In the genomic region with DNA sequence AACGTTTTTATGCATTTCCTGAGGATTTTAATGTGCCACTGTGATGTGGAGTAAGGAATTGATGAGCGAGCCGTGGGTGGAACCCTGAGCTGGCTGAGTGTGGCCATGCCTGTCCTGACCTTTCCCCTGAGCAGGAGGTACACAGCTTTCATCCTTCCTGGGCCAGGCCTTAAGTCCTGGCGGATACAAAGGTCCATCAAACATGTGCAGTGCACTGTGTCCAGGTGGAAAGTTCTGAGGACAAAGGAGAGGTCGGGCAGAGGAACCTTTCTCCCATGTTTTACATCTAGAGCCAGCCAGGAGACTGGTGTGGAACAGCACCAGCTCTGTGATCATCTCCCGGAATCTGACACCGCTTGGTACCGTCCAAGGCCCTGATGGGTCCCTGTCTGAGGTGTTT, we compare ENCODE assay signal across 22 mouse cellular contexts. TPM values are rescaled to one million over a fixed set of nuclear protein-coding genes. Genes with fewer than 3 reads are reported as not detected.
DNase-seq lines count a peak whose midpoint lies in the region; ATAC-seq lines count a peak whose summit lies in the region.
"Had no signal": no experiment of that assay in that cellular context is flagged by ENCODE, and none has a peak within 500 bp of the region (broad histone marks: within the 10 kb centered on the region; RNA-seq: fewer than 3 reads in every experiment).

No protein-coding gene starts in this region.

- H3K4me2 ChIP-seq in intestine, embryonic 16.5 days (ENCODE audit: low read depth, low read length): no peak overlapping the region
- H3K4me2 ChIP-seq in intestine, embryonic 15.5 days (replicated peaks): no peak overlapping the region
- no peak overlapping the region for H3K4me2 ChIP-seq in liver, embryonic 16.5 days (ENCODE audit: low read depth, low read length)
- H3K4me2 ChIP-seq in liver, embryonic 12.5 days: no peak overlapping the region
- H3K4me2 ChIP-seq: embryonic facial prominence, embryonic 15.5 days; hindbrain, embryonic 14.5 days; limb, embryonic 12.5 days; midbrain, embryonic 12.5 days had no signal

- DNase-seq in kidney, postnatal 36 days: peak; percentile 71 to 86
- no peak for DNase-seq in midbrain, embryonic 10.5 days (ENCODE audit: low spot score)
- no peak for DNase-seq in adipocyte (ENCODE audit: low spot score)
- DNase-seq in gastrocnemius, adult 18-20 months (ENCODE audit: low spot score): no peak
- DNase-seq: adrenal gland, postnatal 14 days; cerebellum, adult 9-10 months; gastrocnemius, postnatal 36 days; heart, postnatal 4 days; lung, adult 18-20 months; lung, postnatal 10 days; thymus, adult 2 months had no signal

- ATAC-seq in intestine, embryonic 16.5 days: no peak
- no peak for ATAC-seq in intestine, embryonic 15.5 days
- ATAC-seq in liver, embryonic 16.5 days (ENCODE audit: low read depth): 0 out of 2 replicates have a peak, but pooled peaks have one; percentile 19
- ATAC-seq in liver, embryonic 12.5 days: no peak
- ATAC-seq: forebrain, embryonic 16.5 days; inflammation-experienced regulatory T-cells, adult 6 months had no signal

- no peak overlapping the region for H3K9ac ChIP-seq in intestine, embryonic 16.5 days (ENCODE audit: low read depth, low read length)
- H3K9ac ChIP-seq in intestine, embryonic 15.5 days: no peak overlapping the region
- no peak overlapping the region for H3K9ac ChIP-seq in liver, embryonic 16.5 days (ENCODE audit: low read depth, low read length)
- no peak overlapping the region for H3K9ac ChIP-seq in liver, embryonic 12.5 days
- H3K9ac ChIP-seq: embryonic facial prominence, embryonic 15.5 days; hindbrain, embryonic 14.5 days; limb, embryonic 12.5 days; midbrain, embryonic 12.5 days had no signal

- peaks cover 4% of the 10 kb centered on the region; the same call in 1 of the 2 replicates for H3K36me3 ChIP-seq in intestine, embryonic 16.5 days (ENCODE audit: control insufficient read depth, insufficient read depth, low read length)
- peaks cover 12% of the 10 kb centered on the region for H3K36me3 ChIP-seq in intestine, embryonic 15.5 days
- peaks cover 3% of the 10 kb centered on the region; the same call in 1 of the 2 replicates for H3K36me3 ChIP-seq in liver, embryonic 16.5 days (ENCODE audit: control insufficient read depth, insufficient read depth)
- H3K36me3 ChIP-seq in liver, embryonic 12.5 days: peaks cover 40% of the 10 kb centered on the region
- peaks cover 34% of the 10 kb centered on the region for H3K36me3 ChIP-seq in midbrain, embryonic 10.5 days

- no peak overlapping the region for H3K4me3 ChIP-seq in intestine, embryonic 16.5 days (ENCODE audit: low read length)
- H3K4me3 ChIP-seq in intestine, embryonic 15.5 days (replicated peaks): no peak overlapping the region
- no peak overlapping the region for H3K4me3 ChIP-seq in liver, embryonic 16.5 days (ENCODE audit: low read depth, low read length)
- H3K4me3 ChIP-seq in liver, embryonic 12.5 days: no peak overlapping the region
- no peak overlapping the region for H3K4me3 ChIP-seq in midbrain, embryonic 10.5 days
- H3K4me3 ChIP-seq: embryonic facial prominence, embryonic 15.5 days; limb, embryonic 12.5 days; midbrain, embryonic 12.5 days had no signal

- 0 out of 2 replicates have a peak, but pooled peaks cover 3% of the 10 kb centered on the region for H3K9me3 ChIP-seq in intestine, embryonic 16.5 days (ENCODE audit: control insufficient read depth, low read length)
- H3K9me3 ChIP-seq in intestine, embryonic 15.5 days: no peaks in the 10 kb centered on the region
- no peaks in the 10 kb centered on the region for H3K9me3 ChIP-seq in liver, embryonic 16.5 days (replicated peaks; ENCODE audit: control insufficient read depth, low read length)
- no peaks in the 10 kb centered on the region for H3K9me3 ChIP-seq in liver, embryonic 12.5 days (replicated peaks)
- no peaks in the 10 kb centered on the region for H3K9me3 ChIP-seq in midbrain, embryonic 10.5 days (replicated peaks)
- H3K9me3 ChIP-seq: embryonic facial prominence, embryonic 15.5 days; limb, embryonic 12.5 days; midbrain, embryonic 12.5 days had no signal

- H3K4me1 ChIP-seq in intestine, embryonic 16.5 days (ENCODE audit: control insufficient read depth, insufficient read depth, low read length): peaks cover 6% of the 10 kb centered on the region; the same call in 1 of the 2 replicates
- H3K4me1 ChIP-seq in intestine, embryonic 15.5 days (replicated peaks): 0 out of 2 replicates have a peak, but pooled peaks cover 5% of the 10 kb centered on the region
- peaks cover 3% of the 10 kb centered on the region; the same call in 1 of the 2 replicates for H3K4me1 ChIP-seq in liver, embryonic 16.5 days (ENCODE audit: control insufficient read depth, low read depth, low read length)
- H3K4me1 ChIP-seq in liver, embryonic 12.5 days: peaks cover 22% of the 10 kb centered on the region; the same call in 1 of the 2 replicates
- no peaks in the 10 kb centered on the region for H3K4me1 ChIP-seq in midbrain, embryonic 10.5 days
- H3K4me1 ChIP-seq: limb, embryonic 12.5 days; midbrain, embryonic 12.5 days had no signal

- WGBS in intestine, embryonic 16.5 days: 77% methylated on average over 8 of the region's 8 CpGs
- 80% methylated on average over 8 of the region's 8 CpGs for WGBS in intestine, embryonic 15.5 days
- WGBS in liver, embryonic 16.5 days (ENCODE audit: insufficient replicate concordance): 67% methylated on average over 8 of the region's 8 CpGs
- WGBS in liver, embryonic 12.5 days (ENCODE audit: insufficient replicate concordance): 73% methylated on average over 8 of the region's 8 CpGs
- WGBS in midbrain, embryonic 10.5 days: 87% methylated on average over 8 of the region's 8 CpGs

- H3K27me3 ChIP-seq in intestine, embryonic 16.5 days (replicated peaks; ENCODE audit: control insufficient read depth, insufficient read depth, low read length): no peaks in the 10 kb centered on the region
- no peaks in the 10 kb centered on the region for H3K27me3 ChIP-seq in intestine, embryonic 15.5 days (replicated peaks)
- H3K27me3 ChIP-seq in liver, embryonic 16.5 days (ENCODE audit: control insufficient read depth, insufficient read depth, low read depth, low read length): no peaks in the 10 kb centered on the region
- H3K27me3 ChIP-seq in liver, embryonic 12.5 days (replicated peaks): no peaks in the 10 kb centered on the region
- no peaks in the 10 kb centered on the region for H3K27me3 ChIP-seq in midbrain, embryonic 10.5 days (ENCODE audit: low read depth, poor library complexity, severe bottlenecking)
- H3K27me3 ChIP-seq: embryonic facial prominence, embryonic 15.5 days; limb, embryonic 12.5 days; midbrain, embryonic 12.5 days had no signal

- peak overlapping the region; percentile 54; the same call in 1 of the 2 replicates for H3K27ac ChIP-seq in intestine, embryonic 16.5 days (ENCODE audit: low read length)
- H3K27ac ChIP-seq in intestine, embryonic 15.5 days: no peak overlapping the region; the same call in 1 of the 2 replicates
- 0 out of 2 replicates have a peak overlapping the region, but pooled peaks have one; percentile 20 for H3K27ac ChIP-seq in liver, embryonic 16.5 days (ENCODE audit: low read length)
- H3K27ac ChIP-seq in liver, embryonic 12.5 days: no peak overlapping the region
- no peak overlapping the region for H3K27ac ChIP-seq in midbrain, embryonic 10.5 days (replicated peaks)
- H3K27ac ChIP-seq: embryonic facial prominence, embryonic 15.5 days; hindbrain, embryonic 14.5 days; limb, embryonic 12.5 days; midbrain, embryonic 12.5 days had no signal

RNA-seq across cellular contexts. Expression of gene Acox1, which starts 10.4 kb away (rescaled TPM):
- 85.5 and 104 TPM in 2 replicates for polyA plus RNA-seq in intestine, embryonic 16.5 days (2015; fragmentation: Nextera tagmentation; extraction: Ambion mirVana)
- 56.9 and 59.4 TPM in 2 replicates for polyA plus RNA-seq in intestine, embryonic 15.5 days (2015; fragmentation: Nextera tagmentation; extraction: Ambion mirVana)
- 54.7 and 73.7 TPM in 2 replicates for polyA plus RNA-seq in liver, embryonic 16.5 days (2015; fragmentation: Nextera tagmentation; extraction: Ambion mirVana)
- polyA plus RNA-seq in liver, embryonic 12.5 days (2016; fragmentation: Nextera tagmentation; extraction: Ambion mirVana): 15.3 and 19.7 TPM in 2 replicates
- polyA plus RNA-seq in midbrain, embryonic 10.5 days (2016; fragmentation: Nextera tagmentation; extraction: Ambion mirVana): 21.2 and 26.3 TPM in 2 replicates
- total RNA-seq in gastrocnemius, adult 18-20 months (2021): 100 to 1,000 TPM in 1 of 2 experiments, 10 to 100 TPM in 1; 99.6 to 109 TPM

RNA-seq across cellular contexts. Expression of gene Ten1, which starts 10.6 kb away (rescaled TPM):
- 106 and 115 TPM in 2 replicates for polyA plus RNA-seq in intestine, embryonic 16.5 days (2015; fragmentation: Nextera tagmentation; extraction: Ambion mirVana)
- 98.0 and 100 TPM in 2 replicates for polyA plus RNA-seq in intestine, embryonic 15.5 days (2015; fragmentation: Nextera tagmentation; extraction: Ambion mirVana)
- 23.1 and 24.9 TPM in 2 replicates for polyA plus RNA-seq in liver, embryonic 16.5 days (2015; fragmentation: Nextera tagmentation; extraction: Ambion mirVana)
- polyA plus RNA-seq in liver, embryonic 12.5 days (2016; fragmentation: Nextera tagmentation; extraction: Ambion mirVana): 43.4 and 44.0 TPM in 2 replicates
- 57.2 and 60.8 TPM in 2 replicates for polyA plus RNA-seq in midbrain, embryonic 10.5 days (2016; fragmentation: Nextera tagmentation; extraction: Ambion mirVana)
- 10 to 100 TPM; 16.9 to 20.4 TPM for total RNA-seq in gastrocnemius, adult 18-20 months (2021)

RNA-seq across cellular contexts. Expression of gene Evpl, which starts 28.6 kb away (rescaled TPM):
- polyA plus RNA-seq in intestine, embryonic 16.5 days (2015; fragmentation: Nextera tagmentation; extraction: Ambion mirVana): 1.9 and 2.5 TPM in 2 replicates
- 3.3 and 3.4 TPM in 2 replicates for polyA plus RNA-seq in intestine, embryonic 15.5 days (2015; fragmentation: Nextera tagmentation; extraction: Ambion mirVana)
- polyA plus RNA-seq in liver, embryonic 16.5 days (2015; fragmentation: Nextera tagmentation; extraction: Ambion mirVana): 0.05 and 0.08 TPM in 2 replicates
- 0.30 and 0.31 TPM in 2 replicates for polyA plus RNA-seq in liver, embryonic 12.5 days (2016; fragmentation: Nextera tagmentation; extraction: Ambion mirVana)
- polyA plus RNA-seq in midbrain, embryonic 10.5 days (2016; fragmentation: Nextera tagmentation; extraction: Ambion mirVana): 0.32 and 0.57 TPM in 2 replicates
- under 1 TPM; 0.02 to 0.07 TPM for total RNA-seq in gastrocnemius, adult 18-20 months (2021)
- total RNA-seq: monocyte, adult 5-6 weeks had no signal
- polyA plus RNA-seq: inflammation-experienced regulatory T-cells, adult 6 months had no signal

RNA-seq across cellular contexts. Expression of gene Fbf1, which starts 41.3 kb away (rescaled TPM):
- 15.4 and 16.9 TPM in 2 replicates for polyA plus RNA-seq in intestine, embryonic 16.5 days (2015; fragmentation: Nextera tagmentation; extraction: Ambion mirVana)
- 20.8 and 22.0 TPM in 2 replicates for polyA plus RNA-seq in intestine, embryonic 15.5 days (2015; fragmentation: Nextera tagmentation; extraction: Ambion mirVana)
- 5.7 and 6.6 TPM in 2 replicates for polyA plus RNA-seq in liver, embryonic 16.5 days (2015; fragmentation: Nextera tagmentation; extraction: Ambion mirVana)
- 14.3 and 15.0 TPM in 2 replicates for polyA plus RNA-seq in liver, embryonic 12.5 days (2016; fragmentation: Nextera tagmentation; extraction: Ambion mirVana)
- polyA plus RNA-seq in midbrain, embryonic 10.5 days (2016; fragmentation: Nextera tagmentation; extraction: Ambion mirVana): 58.9 and 71.0 TPM in 2 replicates
- total RNA-seq in gastrocnemius, adult 18-20 months (2021): 10 to 100 TPM in 1 of 2 experiments, 1 to 10 TPM in 1; 8.9 to 11.0 TPM

Comparison
In these comparisons a context has a peak if more than half of its experiments do, and no peak if none do; other contexts are left out.
1. H3K27ac ChIP-seq: peak in intestine, embryonic 16.5 days (single experiment) and liver, embryonic 16.5 days (single experiment); none in intestine, embryonic 15.5 days (single experiment), liver, embryonic 12.5 days (single experiment) and midbrain, embryonic 10.5 days (single experiment).
2. DNase-seq: peak in kidney, postnatal 36 days (2 of 2); none in midbrain, embryonic 10.5 days (single experiment), adipocyte (single experiment) and gastrocnemius, adult 18-20 months (single experiment).